Mouse (Mus musculus): ENCODE measurements at regions not wholly inside any gene's neighbourhood (a gene's known extent, or its start where the extent isn't known, plus 50 kb on each side); places are given as distances from the start of the nearest gene placed in this dataset.

DNA sequence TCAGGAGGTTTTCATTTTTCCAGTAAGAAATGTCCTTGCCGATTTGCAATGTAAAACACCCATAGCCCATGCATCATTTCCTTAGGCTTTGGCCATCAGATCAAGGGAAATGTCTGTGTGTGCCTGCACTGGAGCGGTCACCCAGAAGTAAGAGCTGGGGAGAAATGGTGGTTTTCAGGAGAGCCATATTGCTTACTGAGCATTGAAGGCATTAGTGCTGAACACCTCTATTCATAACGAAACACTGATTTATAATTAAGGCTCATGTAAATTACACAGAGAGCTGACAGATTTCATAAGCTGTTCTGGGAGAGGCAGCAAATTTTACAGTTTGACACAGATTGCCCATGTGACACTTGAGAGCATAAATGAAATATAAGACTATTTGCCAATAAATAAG lies 1047.6 kb downstream of the Car8 start:
- ATAC-seq = no peak
- ChIA-PET CTCF (interaction anchor here (1.9 kb wide), 1 partner anchor 10 kb away, joined by 9 read pairs; no protein-coding TSS in a partner anchor), POLR2A (no interaction called here)
- no peak for DNase-seq (ENCODE audit: low read depth, low spot score)
- no peak for TF ChIP-seq CTCF (IDR thresholded peaks at IDR 0.05)
- peaks cover 4% of the 10 kb centered on the region for H3K27me3 ChIP-seq
- in situ Hi-C loops (cut with MboI; ENCODE audit: low pct_unique_long_range_greater_than_20kb) = no loop called here

DNA sequence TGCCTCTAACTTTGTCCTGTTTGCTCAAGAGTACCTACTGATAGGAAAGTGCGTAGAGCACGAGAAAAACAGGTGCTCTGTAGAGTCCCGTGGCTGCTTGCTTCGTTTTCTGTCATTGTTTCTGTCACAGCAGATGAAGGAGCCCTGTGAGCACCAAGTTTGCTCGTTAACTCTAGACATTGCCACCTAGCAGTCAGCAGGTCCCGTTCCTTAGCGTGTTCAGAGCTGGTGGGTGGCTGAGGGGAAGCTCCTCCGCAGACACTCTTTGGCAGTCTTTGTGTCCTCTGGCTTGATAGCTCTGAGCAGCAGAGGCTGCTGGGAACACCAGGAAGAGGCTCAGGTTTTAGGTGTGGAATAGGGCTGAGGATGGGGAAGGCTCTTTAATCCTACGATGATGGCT lies 1063.8 kb downstream of the Car8 start:
- ChIA-PET CTCF (no interaction called here), POLR2A (no interaction called here)
- in situ Hi-C loops (cut with MboI; ENCODE audit: low pct_unique_long_range_greater_than_20kb) = no loop called here

DNA sequence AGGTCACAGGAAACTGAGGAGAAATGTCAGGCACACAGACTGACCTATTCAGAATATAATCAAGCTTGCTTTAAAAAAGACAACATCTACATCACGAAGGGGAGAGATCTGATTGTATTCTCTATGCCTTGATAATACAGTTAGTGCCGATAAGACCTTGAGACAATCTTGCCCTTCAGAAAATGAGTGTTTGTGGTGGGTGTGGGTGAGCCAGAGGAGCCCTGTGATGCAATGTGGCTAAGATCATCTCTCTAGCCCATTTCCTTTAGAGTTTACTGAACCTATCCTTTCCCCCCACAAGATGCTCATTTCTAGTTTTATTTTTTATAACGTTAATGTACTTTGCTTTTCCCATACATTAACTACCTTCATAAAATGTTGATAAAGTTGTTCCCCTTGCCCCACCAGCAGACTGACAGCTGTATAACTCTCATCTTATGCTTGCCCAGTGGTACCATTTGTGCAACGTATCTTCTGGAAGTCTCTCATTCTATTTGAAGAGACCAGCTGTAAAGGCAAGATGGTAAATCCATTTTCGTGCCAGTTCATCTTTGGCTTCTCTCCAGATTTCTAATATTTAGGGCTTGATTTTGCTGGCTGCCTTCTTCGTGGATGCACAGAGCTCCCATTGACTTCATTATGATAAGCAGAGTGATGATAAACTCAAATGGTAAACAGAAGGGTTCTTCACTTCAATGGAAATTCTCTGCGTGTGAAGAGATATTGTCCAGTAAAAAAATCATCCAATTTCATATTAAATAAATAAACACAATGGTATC lies 1066.1 kb downstream of the Car8 start:
- no peak for TF ChIP-seq CTCF (IDR thresholded peaks at IDR 0.05)
- ChIA-PET CTCF (no interaction called here), POLR2A (no interaction called here)
- DNase-seq (ENCODE audit: low read depth, low spot score) (no peak), ATAC-seq (no peak)
- in situ Hi-C loops (cut with MboI; ENCODE audit: low pct_unique_long_range_greater_than_20kb) = no loop called here
- H3K27me3 ChIP-seq = no peaks in the 10 kb centered on the region

More for the DNA sequence above, 1063.8 kb downstream of the Car8 start:
- no peak for TF ChIP-seq CTCF (IDR thresholded peaks at IDR 0.05)
- DNase-seq (ENCODE audit: low read depth, low spot score) (no peak), ATAC-seq (no peak)
- H3K27me3 ChIP-seq = no peaks in the 10 kb centered on the region

DNA sequence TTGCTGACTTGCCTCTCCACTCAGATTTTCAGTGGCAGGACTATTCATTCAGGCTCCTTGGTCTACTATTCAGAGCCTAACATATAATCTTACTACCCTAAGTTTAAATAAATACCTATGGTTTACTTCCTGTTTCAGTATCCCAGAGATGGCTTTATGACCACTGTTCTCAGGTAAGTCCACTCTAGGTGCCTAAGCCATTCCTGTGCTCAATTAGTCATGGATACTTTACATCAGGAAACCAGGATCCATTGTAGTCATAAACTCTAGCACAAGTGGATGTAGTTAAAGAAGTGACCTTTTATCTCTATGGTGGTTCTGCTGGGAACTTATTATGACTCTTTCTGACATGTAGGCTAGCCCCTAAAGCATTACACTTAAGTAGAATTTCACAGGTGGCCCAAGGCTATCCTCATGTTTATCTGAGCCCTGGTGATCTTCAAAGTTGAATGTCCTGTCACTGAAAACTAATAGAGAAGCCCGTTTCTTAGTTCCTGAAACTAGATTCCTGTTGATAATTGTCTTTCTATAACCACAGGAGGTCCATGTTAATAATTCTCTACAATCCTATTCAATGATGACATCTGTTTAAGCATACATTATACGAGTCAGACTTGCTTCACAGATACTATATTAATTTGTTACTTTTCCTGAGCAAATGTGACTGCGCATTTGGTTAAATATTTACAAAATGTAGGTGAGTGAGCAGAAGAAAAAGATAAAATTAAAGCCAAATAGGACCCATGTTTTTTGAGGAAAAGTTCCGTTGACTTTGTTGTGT lies 1067.0 kb downstream of the Car8 start:
- peak; percentile 62 for ATAC-seq
- H3K27me3 ChIP-seq = no peaks in the 10 kb centered on the region
- ChIA-PET CTCF (no interaction called here), POLR2A (no interaction called here)
- DNase-seq (ENCODE audit: low read depth, low spot score) = no peak
- TF ChIP-seq CTCF (IDR thresholded peaks at IDR 0.05) = no peak
- in situ Hi-C loops (cut with MboI; ENCODE audit: low pct_unique_long_range_greater_than_20kb) = no loop called here

DNA sequence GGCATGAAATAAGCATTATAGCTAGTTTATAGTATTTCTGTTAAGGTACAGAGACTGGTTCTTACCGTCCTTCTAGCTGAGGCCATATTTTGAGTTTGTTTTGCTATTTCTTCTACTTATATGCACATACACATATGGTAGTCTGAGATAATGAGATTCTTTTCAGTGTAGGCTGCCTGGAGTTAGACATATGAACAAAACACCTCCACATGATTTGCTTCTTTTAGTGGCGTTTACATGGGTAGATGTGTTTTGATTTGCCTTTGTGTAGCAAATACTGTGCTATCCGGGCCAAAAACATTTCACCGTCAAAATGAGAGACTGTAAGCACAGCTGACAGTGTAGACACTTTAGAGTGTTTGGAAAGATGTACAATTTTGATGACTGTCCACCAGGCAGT lies 1077.4 kb downstream of the Car8 start:
- no peak for ATAC-seq
- TF ChIP-seq CTCF (IDR thresholded peaks at IDR 0.05) = no peak
- in situ Hi-C loops (cut with MboI; ENCODE audit: low pct_unique_long_range_greater_than_20kb) = no loop called here

DNA sequence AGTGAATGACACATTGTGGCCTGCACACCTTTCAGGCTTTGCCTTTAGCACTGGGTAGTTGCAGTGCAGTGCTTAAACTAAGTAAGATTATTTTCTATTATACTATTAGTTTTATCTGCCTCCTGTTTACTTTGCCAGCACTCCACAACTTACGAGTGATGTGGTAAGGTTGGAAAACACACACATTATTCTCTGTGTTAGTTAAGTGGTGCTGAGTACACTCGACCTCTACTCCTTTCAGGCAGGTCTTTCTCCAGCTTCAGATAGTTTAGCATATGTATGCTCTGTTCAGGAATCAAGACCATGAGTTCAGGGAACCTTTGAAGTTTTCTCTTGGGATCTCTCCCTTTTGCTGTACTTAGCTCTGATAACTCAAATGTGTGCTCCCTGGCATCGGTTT lies 1081.0 kb downstream of the Car8 start:
- in situ Hi-C loops (cut with MboI; ENCODE audit: low pct_unique_long_range_greater_than_20kb) = no loop called here
- POLR2A ChIA-PET = no interaction called here
- no peaks in the 10 kb centered on the region for H3K27me3 ChIP-seq
- CTCF ChIA-PET = no interaction called here
- TF ChIP-seq CTCF (IDR thresholded peaks at IDR 0.05) = no peak
- ATAC-seq (no peak), DNase-seq (ENCODE audit: low read depth, low spot score) (no peak)

More for the DNA sequence above, 1077.4 kb downstream of the Car8 start:
- ChIA-PET POLR2A (interaction anchor here (0.6 kb wide), 1 partner anchor 71 kb away, joined by 5 read pairs; no protein-coding TSS in a partner anchor), CTCF (no interaction called here)
- DNase-seq (ENCODE audit: low read depth, low spot score) = no peak
- no peaks in the 10 kb centered on the region for H3K27me3 ChIP-seq

DNA sequence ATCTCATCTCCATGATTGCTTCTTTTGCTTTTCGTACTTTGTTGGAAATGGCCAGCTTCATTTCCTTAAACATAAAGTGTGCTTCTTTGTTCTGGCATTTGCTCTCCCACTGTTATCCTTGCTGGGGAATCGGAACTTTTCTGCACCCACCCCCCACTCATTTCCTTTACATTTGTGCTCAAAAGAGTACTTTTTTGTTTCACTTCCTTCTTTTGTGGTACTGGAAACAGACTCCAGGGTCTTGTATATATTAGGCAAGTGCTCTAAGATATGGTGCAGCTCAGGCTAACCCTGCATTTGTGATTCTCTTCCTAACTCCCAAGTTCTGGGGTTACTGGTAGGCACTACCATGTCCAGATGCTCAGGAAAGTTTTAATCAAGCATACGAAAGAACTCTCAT lies 1084.6 kb downstream of the Car8 start:
- in situ Hi-C loops (cut with MboI; ENCODE audit: low pct_unique_long_range_greater_than_20kb) = no loop called here
- POLR2A ChIA-PET = no interaction called here
- no peak for TF ChIP-seq CTCF (IDR thresholded peaks at IDR 0.05)
- no peak for ATAC-seq
- DNase-seq (ENCODE audit: low read depth, low spot score) = no peak
- H3K27me3 ChIP-seq = no peaks in the 10 kb centered on the region
- CTCF ChIA-PET = no interaction called here

DNA sequence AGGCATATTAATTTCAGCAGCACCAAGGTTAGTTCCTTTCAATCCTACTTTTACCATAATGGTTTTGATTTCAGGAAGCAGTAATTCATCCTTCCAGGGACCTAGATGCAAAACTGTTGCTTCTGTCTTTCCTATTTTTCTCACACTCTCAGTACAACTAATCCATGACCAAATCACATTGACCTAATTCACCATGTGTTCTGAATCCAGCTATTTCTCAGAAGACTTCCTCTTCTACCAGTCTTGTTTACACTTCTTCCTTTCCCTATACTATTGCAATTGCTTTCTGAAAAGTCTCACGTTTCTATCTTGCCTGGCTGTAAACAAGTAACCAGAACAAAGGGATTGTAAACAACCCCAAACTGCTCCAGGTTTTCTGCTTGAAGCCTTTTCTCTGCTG lies 1085.0 kb downstream of the Car8 start:
- H3K27me3 ChIP-seq = no peaks in the 10 kb centered on the region
- ATAC-seq (no peak), DNase-seq (ENCODE audit: low read depth, low spot score) (no peak)
- ChIA-PET POLR2A (no interaction called here), CTCF (no interaction called here)
- no peak for TF ChIP-seq CTCF (IDR thresholded peaks at IDR 0.05)
- in situ Hi-C loops (cut with MboI; ENCODE audit: low pct_unique_long_range_greater_than_20kb) = no loop called here

DNA sequence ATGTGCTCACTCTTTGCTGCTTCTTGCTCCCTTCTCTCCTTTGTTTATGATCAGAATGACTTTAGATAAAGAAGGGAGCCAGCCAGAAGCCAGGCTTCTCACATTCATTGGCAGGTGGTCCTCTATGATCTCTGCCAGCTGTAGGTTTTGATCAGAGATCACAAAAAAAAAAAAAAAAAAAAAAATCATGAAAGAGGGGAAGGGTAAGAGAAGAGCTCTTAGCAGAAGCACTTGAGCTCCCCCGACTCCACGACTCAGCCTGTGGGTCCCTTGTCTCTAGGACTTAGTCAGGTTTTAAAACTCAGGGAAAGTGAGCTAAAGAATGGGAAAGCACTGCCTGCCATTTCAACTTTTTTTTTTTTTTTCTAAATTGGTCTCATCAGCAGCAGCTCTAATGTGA lies 1093.1 kb downstream of the Car8 start:
- TF ChIP-seq CTCF (IDR thresholded peaks at IDR 0.05) = no peak
- H3K27me3 ChIP-seq = no peaks in the 10 kb centered on the region
- no peak for ATAC-seq
- ChIA-PET CTCF (no interaction called here), POLR2A (no interaction called here)
- in situ Hi-C loops (cut with MboI; ENCODE audit: low pct_unique_long_range_greater_than_20kb) = no loop called here
- DNase-seq (ENCODE audit: low read depth, low spot score) = no peak

DNA sequence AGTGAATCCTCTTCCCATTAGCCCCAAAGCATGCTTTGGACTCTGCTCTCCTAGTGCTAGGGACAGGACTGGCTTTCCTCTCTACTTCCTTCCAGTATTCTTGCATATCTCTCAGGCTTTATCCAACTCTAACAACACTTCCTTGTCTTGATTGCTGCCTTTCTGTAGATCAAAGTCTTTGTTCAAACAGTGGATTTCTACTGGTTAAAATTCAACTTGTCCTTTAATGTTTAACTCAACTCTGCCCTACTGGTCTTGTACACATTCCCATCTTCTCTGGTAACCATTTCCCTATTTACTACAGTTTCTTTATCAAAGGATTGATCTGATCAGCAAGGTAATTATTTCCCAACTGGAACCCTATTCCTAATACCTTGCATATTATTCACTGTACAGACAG lies 1094.6 kb downstream of the Car8 start:
- CTCF ChIA-PET = no interaction called here
- POLR2A ChIA-PET = no interaction called here
- in situ Hi-C loops (cut with MboI; ENCODE audit: low pct_unique_long_range_greater_than_20kb) = no loop called here
- no peak for TF ChIP-seq CTCF (IDR thresholded peaks at IDR 0.05)
- no peak for DNase-seq (ENCODE audit: low read depth, low spot score)
- no peaks in the 10 kb centered on the region for H3K27me3 ChIP-seq
- no peak for ATAC-seq

DNA sequence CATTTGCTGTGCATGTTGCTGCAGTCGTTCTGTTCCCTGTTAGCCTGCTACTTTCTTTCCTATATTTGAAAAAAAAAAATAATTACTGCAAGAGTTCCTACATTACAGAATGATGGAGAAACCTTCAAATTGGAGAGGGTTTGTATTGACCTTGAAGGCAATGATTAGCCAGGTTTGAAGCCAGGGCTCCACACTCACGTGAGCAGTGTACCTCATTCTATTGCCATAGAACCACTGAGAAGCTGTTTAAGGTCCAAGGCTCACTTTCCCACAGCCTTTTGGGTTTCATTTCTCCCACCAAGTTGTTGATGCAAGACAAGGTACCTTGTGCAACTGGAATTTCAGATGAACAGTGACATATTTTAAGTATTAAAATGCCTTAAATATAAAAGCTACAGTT lies 1095.2 kb downstream of the Car8 start:
- ChIA-PET CTCF (no interaction called here), POLR2A (interaction anchor here (0.7 kb wide), 1 partner anchor 219 kb away, joined by 3 read pairs; no protein-coding TSS in a partner anchor)
- no peak for TF ChIP-seq CTCF (IDR thresholded peaks at IDR 0.05)
- in situ Hi-C loops (cut with MboI; ENCODE audit: low pct_unique_long_range_greater_than_20kb) = no loop called here
- DNase-seq (ENCODE audit: low read depth, low spot score) = no peak
- no peak for ATAC-seq
- no peaks in the 10 kb centered on the region for H3K27me3 ChIP-seq
